Mouse (Mus musculus) midbrain, embryonic 14.5 days (tissue): Measurements from ENCODE around the gene 2310061N02Rik. TPM values are rescaled to one million over a fixed set of nuclear protein-coding genes. Genes with fewer than 3 reads are reported as not detected.
"Not testable (repeated sequence)": the region's sequence is repeated elsewhere in the genome, so short reads cannot be mapped to it uniquely, and the experiment has no call there.

Experiments
- ATAC-seq: fragments of 200-750 bp; cut with Nextera tagmentation; 2 replicates; pipeline ENCODE4 v1.8.0; 2017; ENCODE audit warnings: moderate number of reproducible peaks, moderate library complexity; ENCODE audit not compliant: low FRiP score, low TSS enrichment
- DNase-seq: peaks from one replicate; pipeline ENCODE4 v3.0.0-alpha.2; 2015
- H3K27ac ChIP-seq: fragments of 300-500 bp; sonication (generic); replicated peaks from 2 replicates; pipeline ENCODE4 v1.5.1; 2014; ENCODE audit warnings: mild to moderate bottlenecking, low read depth, low read length, moderate library complexity
- H3K27me3 ChIP-seq: fragments of 300-500 bp; sonication (generic); 2 replicates; pipeline ENCODE4 v1.6.1; 2014; ENCODE audit warnings: low read length, control low read depth, mixed read lengths; ENCODE audit not compliant: control insufficient read depth, insufficient read depth
- H3K36me3 ChIP-seq: fragments of 300-500 bp; sonication (generic); 2 replicates; pipeline ENCODE4 v1.6.1; 2014; ENCODE audit warnings: low read length, control low read depth; ENCODE audit not compliant: control insufficient read depth, insufficient read depth
- H3K4me1 ChIP-seq: fragments of 300-500 bp; sonication (generic); 2 replicates; pipeline ENCODE4 v1.6.1; 2014; ENCODE audit warnings: mild to moderate bottlenecking, antibody characterized with exemption, low read length, control low read depth; ENCODE audit not compliant: control insufficient read depth, insufficient read depth
- H3K4me2 ChIP-seq: fragments of 300-500 bp; sonication (generic); 2 replicates; pipeline ENCODE4 v1.6.1; 2014; ENCODE audit warnings: mild to moderate bottlenecking, low read length, moderate library complexity
- H3K4me3 ChIP-seq: fragments of 300-500 bp; sonication (generic); replicated peaks from 2 replicates; pipeline ENCODE4 v1.5.1; 2014; ENCODE audit warnings: low read depth, low read length
- H3K9ac ChIP-seq: fragments of 300-500 bp; sonication (generic); replicated peaks from 2 replicates; pipeline ENCODE4 v1.6.1; 2014; ENCODE audit warnings: mild to moderate bottlenecking, low read length, moderate library complexity
- H3K9me3 ChIP-seq: fragments of 300-500 bp; sonication (generic); 2 replicates; pipeline ENCODE4 v1.6.1; 2016; ENCODE audit warnings: low read length, control low read depth, mixed read lengths; ENCODE audit not compliant: control insufficient read depth
- WGBS: fragments of 180-500 bp; shearing (Covaris S2); extraction: QIAGEN DNeasy Blood & Tissue Kit; methylation state at CpG from one replicate; pipeline ENCODE4 v1.1.7; 2014; 5-methylcytosine and 5-hydroxymethylcytosine counted together
- polyA plus RNA-seq: library from polyadenylated mRNA; unstranded; fragments of >200 nt; fragmentation: Nextera tagmentation; extraction: Ambion mirVana; gene quantifications from 2 replicates; pipeline ENCODE4 v1.2.1, GENCODE M21; 2014

2310061N02Rik gene
- not detected in 2 replicates for polyA plus RNA-seq

DNA sequence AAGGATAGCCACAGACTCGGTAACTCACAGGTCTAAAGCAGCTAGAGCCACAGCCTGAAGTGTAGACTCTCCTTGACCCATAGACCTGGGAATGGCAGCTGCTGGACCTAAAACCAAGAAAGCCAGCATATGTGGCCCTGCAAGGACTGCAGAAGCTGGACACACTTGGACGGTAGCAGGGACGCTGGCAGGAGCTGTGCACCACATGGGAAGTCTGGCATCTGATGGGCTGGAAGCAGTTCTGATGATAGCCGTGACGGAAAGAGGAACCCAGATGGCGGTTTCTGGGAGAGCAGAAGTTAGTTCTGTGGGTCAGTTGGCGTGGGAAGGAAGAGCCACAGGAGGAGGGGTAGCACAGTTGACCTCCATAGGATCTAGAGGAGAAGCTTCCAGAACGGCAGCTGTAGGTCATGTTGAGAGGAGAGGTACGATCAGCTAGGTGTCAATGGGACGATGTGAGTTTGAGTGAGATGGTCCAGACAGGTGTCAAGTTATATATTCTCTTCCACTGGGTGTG lies at the start of gene 2310061N02Rik:
2310061N02Rik (minus strand) TSS at position 467 of the 517 bp plus-strand sequence.
- 93% methylated on average over 10 of the region's 10 CpGs for WGBS
- no peaks in the 10 kb centered on the region for H3K4me1 ChIP-seq
- no peak within 1 kb of the TSS for H3K4me3 ChIP-seq
- ATAC-seq (no peak; the same call in 1 of the 2 replicates), DNase-seq (no peak)
- H3K27me3 ChIP-seq = no peaks in the 10 kb centered on the region
- no peak within 1 kb of the TSS for H3K4me2 ChIP-seq
- no peaks in the 10 kb centered on the region for H3K36me3 ChIP-seq
- no peak within 1 kb of the TSS for H3K27ac ChIP-seq
- no peaks in the 10 kb centered on the region for H3K9me3 ChIP-seq
- H3K9ac ChIP-seq = no peak within 1 kb of the TSS

DNA sequence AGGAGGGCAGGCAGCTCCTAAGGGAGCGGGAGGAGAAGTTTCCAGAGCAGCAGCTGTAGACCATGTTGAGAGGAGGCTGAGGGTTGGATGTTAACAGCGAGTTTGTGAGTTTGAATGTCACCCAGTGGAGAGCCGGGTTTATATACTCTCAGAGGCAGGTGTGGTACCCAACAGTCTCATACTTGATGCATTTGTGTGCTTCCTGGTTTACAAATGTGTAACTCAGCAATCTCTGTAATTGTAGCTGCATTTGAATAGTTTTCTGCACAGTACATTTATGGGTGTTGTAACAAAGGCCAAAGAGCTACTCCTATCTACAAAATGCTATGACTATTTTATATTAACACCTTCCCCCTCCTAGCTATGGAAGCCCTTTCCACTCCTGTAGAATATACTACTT lies 43.8 kb upstream of the 2310061N02Rik start, which contains the start of gene Krtap13:
Krtap13 (minus strand) TSS at position 101 of the 400 bp plus-strand sequence.
- not testable (repeated sequence) for H3K9ac ChIP-seq, H3K27ac ChIP-seq, DNase-seq, H3K9me3 ChIP-seq, H3K4me1 ChIP-seq, H3K4me2 ChIP-seq, H3K4me3 ChIP-seq, H3K36me3 ChIP-seq, ATAC-seq, H3K27me3 ChIP-seq
- WGBS = 84% methylated on average over 3 of the region's 3 CpGs

DNA sequence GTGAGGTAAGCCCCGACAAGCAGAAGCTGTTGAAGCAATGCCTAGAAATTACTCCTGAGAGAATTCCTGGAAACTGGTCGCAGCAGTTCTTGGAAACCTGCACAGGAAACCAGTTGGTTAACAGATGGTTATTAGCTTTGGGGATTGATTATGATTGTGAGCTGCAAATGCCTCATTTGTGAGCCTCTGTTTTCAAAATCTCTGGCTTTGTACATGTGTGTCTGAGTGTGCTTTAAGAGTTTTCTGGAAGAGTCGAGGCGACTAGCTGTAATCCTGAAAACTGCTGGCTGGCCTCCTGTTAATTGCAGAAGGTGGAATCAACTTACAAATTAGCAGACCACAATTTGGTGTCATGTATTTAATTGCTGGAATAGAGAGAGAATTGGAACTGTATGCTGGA lies 40.2 kb upstream of the 2310061N02Rik start:
- no peak for DNase-seq
- ATAC-seq = no peak

DNA sequence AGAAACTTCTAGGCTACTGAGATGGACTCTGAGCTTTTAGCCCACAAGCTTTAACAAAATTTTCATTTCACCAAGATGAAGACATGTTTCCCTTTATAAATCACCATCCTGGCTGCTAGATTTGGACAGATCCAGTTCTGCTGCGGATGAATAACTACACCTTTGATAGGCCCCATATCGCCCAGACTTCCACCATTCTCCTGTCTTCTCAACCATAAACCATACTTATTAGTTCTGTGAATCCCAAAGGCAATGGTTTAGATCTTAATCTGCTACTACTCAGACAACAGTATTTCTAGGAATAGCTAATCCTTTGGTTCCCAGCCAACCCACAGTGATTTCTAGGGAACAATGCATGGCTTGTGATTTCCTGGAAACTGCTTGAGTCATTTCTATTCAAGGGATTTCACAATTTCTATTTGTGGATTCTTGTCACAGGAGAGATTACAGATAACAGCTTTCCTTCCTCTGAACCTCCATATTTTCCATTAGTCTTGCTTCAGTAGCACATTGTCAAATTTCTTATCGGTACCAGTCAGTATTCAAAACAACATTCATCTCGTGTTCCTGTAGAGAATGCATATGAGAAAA lies 37.1 kb upstream of the 2310061N02Rik start:
- Histone ChIP-seq H3K9ac (no peak overlapping the region), H3K27ac (no peak overlapping the region), H3K4me2 (no peak overlapping the region), H3K36me3 (no peaks in the 10 kb centered on the region), H3K9me3 (no peaks in the 10 kb centered on the region), H3K4me3 (no peak overlapping the region), H3K4me1 (no peaks in the 10 kb centered on the region), H3K27me3 (no peaks in the 10 kb centered on the region)
- DNase-seq = peak; percentile 73
- ATAC-seq = peak; percentile 37; the same call in 1 of the 2 replicates
- 40% methylated on average over 4 of the region's 4 CpGs for WGBS

More for the DNA sequence above, 40.2 kb upstream of the 2310061N02Rik start:
- Histone ChIP-seq H3K9me3 (no peaks in the 10 kb centered on the region), H3K4me1 (no peaks in the 10 kb centered on the region), H3K9ac (no peak overlapping the region), H3K27ac (no peak overlapping the region), H3K4me2 (no peak overlapping the region), H3K4me3 (no peak overlapping the region), H3K27me3 (no peaks in the 10 kb centered on the region), H3K36me3 (no peaks in the 10 kb centered on the region)
- 75% methylated on average over 4 of the region's 4 CpGs for WGBS

DNA sequence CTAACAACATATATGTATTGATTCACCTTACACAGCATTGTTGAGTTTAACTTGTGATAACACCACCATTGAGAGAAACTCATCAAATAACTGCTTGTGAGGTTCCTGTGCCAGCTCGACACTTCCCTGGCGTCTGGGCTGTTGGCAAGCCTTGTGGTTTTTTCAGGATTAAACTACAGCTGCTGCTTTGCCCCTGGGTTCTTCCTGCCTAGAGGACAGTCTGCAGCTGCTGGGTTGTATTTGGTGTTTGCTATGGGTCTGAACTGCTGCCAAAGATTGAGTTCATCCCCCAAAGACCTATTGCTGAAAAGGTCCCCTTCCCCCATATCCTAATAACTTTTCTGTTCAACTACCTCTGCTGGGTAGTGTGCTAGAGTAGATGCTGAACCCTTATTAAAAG lies 27.6 kb upstream of the 2310061N02Rik start:
- no peaks in the 10 kb centered on the region for H3K36me3 ChIP-seq
- no peak overlapping the region for H3K27ac ChIP-seq
- no peaks in the 10 kb centered on the region for H3K9me3 ChIP-seq
- no peaks in the 10 kb centered on the region for H3K27me3 ChIP-seq
- DNase-seq (peak; percentile 12), ATAC-seq (no peak)
- WGBS = 70% methylated on average over 2 of the region's 2 CpGs
- no peak overlapping the region for H3K4me2 ChIP-seq
- no peak overlapping the region for H3K4me3 ChIP-seq
- no peak overlapping the region for H3K9ac ChIP-seq
- no peaks in the 10 kb centered on the region for H3K4me1 ChIP-seq

DNA sequence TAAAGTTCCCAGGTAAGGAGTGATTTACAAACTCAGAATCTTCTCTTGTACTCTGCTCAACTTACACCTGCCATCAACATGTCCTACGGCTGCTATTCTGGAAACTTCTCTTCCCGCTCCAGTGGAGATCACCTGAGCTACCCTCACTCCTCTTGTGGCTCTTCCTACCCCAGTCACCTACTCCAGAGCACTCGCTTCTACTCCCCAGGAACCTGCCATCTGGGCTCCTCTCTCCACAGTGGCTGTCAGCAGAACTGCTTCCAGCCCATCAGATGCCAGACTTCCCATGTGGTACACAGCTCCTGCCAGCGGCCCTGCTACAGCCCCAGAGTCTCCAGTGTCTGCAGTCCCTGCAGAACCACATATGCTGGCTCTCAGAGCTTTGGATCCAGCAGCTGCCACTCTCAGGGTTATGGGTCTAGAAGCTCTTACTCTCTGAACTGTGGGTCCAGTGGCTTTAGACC lies 21.1 kb upstream of the 2310061N02Rik start, which contains the start of gene Krtap13-1:
Krtap13-1 (plus strand) TSS at position 51 of the 464 bp plus-strand sequence.
- no peaks in the 10 kb centered on the region for H3K9me3 ChIP-seq
- no peak within 1 kb of the TSS for H3K27ac ChIP-seq
- H3K4me2 ChIP-seq = no peak within 1 kb of the TSS
- ATAC-seq = no peak
- DNase-seq = no peak
- H3K36me3 ChIP-seq = no peaks in the 10 kb centered on the region
- WGBS = 86% methylated on average over 4 of the region's 4 CpGs
- H3K4me1 ChIP-seq = no peaks in the 10 kb centered on the region
- H3K4me3 ChIP-seq = no peak within 1 kb of the TSS
- H3K9ac ChIP-seq = no peak within 1 kb of the TSS
- no peaks in the 10 kb centered on the region for H3K27me3 ChIP-seq

DNA sequence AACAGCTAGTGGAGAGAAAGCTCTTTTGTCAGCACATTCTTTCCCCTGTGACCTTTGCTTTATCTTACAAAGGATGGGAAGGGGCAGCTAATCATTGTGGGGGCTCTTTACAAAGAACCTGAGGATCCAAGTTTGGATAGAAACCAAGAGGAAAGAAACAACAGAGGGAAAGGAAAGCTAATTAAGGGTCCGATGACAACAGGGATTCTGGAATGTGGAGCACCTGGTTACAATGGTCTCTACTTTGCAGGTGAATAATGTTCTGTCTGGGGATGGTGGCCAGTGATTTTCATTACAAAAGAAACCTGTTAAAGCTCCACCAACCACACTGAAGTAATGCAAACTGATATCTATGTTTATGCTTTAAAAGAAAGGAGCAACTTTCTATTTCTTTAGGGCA lies 12.3 kb upstream of the 2310061N02Rik start:
- Histone ChIP-seq H3K9ac (no peak overlapping the region), H3K27me3 (no peaks in the 10 kb centered on the region), H3K9me3 (no peaks in the 10 kb centered on the region), H3K4me3 (no peak overlapping the region), H3K4me1 (no peaks in the 10 kb centered on the region), H3K4me2 (no peak overlapping the region), H3K27ac (no peak overlapping the region), H3K36me3 (no peaks in the 10 kb centered on the region)
- ATAC-seq = no peak
- WGBS = 14% methylated on average over 1 of the region's 1 CpGs
- DNase-seq = no peak

DNA sequence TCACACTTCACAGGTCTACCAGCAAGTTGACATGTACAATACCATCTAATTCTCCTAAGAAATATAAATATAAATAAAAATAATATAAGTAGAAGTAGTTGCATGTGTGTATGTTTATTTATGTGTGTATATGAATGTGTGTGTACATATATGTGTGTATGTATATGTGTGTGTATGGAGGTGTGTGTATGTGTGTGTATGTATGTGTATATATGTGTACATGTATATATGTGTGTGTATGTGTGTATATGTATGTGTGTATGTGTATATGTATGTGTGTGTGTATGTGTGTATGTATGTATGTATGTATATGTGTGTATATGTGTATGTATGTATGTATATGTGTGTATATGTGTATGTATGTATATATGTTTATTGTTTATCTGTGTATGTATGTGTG lies 8.8 kb upstream of the 2310061N02Rik start:
- H3K9me3 ChIP-seq = no peaks in the 10 kb centered on the region
- no peaks in the 10 kb centered on the region for H3K36me3 ChIP-seq
- no peak for DNase-seq
- no peak overlapping the region for H3K9ac ChIP-seq
- H3K4me3 ChIP-seq = no peak overlapping the region
- no peaks in the 10 kb centered on the region for H3K27me3 ChIP-seq
- no peak for ATAC-seq
- no peak overlapping the region for H3K4me2 ChIP-seq
- no peaks in the 10 kb centered on the region for H3K4me1 ChIP-seq
- H3K27ac ChIP-seq = no peak overlapping the region

DNA sequence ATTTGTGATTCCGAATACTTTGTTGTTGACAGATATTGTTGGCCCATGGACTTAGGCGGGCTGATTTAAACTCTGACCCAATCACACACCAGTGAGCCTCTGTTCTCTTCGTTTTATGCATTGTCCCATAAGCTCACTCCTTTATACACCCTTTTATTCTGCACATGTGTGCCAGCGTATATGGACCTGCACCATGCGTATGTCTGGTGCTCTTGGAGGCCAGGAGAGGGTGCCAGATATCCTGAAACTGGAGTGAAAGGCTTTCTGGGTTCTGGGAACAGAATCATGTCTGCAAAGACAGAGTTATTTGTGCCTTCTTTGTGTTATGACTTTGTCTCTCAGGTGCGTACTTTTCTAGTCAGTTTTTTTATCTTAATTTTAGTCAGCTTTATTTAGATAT lies 3.5 kb upstream of the 2310061N02Rik start:
- H3K27me3 ChIP-seq = no peaks in the 10 kb centered on the region
- no peak overlapping the region for H3K9ac ChIP-seq
- DNase-seq (no peak), ATAC-seq (peak; percentile 24; the same call in 1 of the 2 replicates)
- H3K27ac ChIP-seq = no peak overlapping the region
- WGBS = 85% methylated on average over 6 of the region's 6 CpGs
- H3K36me3 ChIP-seq = no peaks in the 10 kb centered on the region
- H3K4me2 ChIP-seq = no peak overlapping the region
- H3K4me1 ChIP-seq = no peaks in the 10 kb centered on the region
- H3K9me3 ChIP-seq = no peaks in the 10 kb centered on the region
- H3K4me3 ChIP-seq = no peak overlapping the region
